Comparison of ENCODE assay signal across 18 mouse cellular contexts in the genomic region with DNA sequence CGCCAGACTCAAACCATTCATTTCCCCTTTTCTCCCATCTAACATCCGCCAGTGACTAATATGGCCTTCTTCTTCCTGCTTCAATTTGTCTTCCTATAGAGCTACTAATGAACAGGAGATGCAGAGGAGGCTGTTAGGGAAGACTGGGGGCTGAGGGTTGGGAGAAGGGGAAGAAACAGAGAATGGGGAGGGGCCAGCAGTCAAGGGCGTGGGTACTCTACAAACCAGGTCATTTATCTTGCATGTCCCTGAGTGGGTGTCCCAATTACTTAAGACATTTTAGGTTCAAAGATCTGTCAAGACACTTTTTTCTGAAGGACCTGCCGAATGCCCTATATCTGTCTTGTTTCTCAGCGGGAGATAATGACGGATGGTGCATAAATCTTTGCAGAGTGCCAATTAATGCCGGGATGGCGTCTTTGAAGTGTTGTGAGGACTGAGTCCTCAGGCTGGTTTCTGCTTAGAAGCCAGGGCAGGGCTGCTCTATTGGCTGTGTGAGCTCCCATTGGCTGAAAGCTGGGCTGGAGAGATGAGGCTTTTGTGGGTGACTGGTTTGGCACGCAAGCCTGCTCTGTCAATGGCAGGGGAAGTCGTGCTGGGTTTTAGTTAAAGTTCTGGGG.
DNase-seq lines count a peak whose midpoint lies in the region; ATAC-seq lines count a peak whose summit lies in the region.
"Had no signal": no experiment of that assay in that cellular context is flagged by ENCODE, and none has a peak within 500 bp of the region (broad histone marks: within the 10 kb centered on the region; RNA-seq: fewer than 3 reads in every experiment).

No protein-coding gene starts in this region.

- ATAC-seq in neural tube, embryonic 15.5 days (ENCODE audit: low FRiP score): no peak
- ATAC-seq: CD4-positive, CD25-positive, alpha-beta regulatory T cell, adult 4 months had no signal

- H3K27ac ChIP-seq in neural tube, embryonic 15.5 days (replicated peaks): no peak overlapping the region
- H3K27ac ChIP-seq: embryonic facial prominence, embryonic 15.5 days; heart, embryonic 13.5 days; hindbrain, embryonic 12.5 days; liver, embryonic 13.5 days had no signal

- H3K27me3 ChIP-seq in neural tube, embryonic 15.5 days (replicated peaks): peaks cover 8% of the 10 kb centered on the region; the same call in 1 of the 2 replicates
- H3K27me3 ChIP-seq: embryonic facial prominence, embryonic 15.5 days; heart, embryonic 13.5 days; hindbrain, embryonic 12.5 days; liver, embryonic 13.5 days; megakaryocyte, embryonic 14.5 days had no signal

- 10% methylated on average over 10 of the region's 10 CpGs for WGBS in neural tube, embryonic 15.5 days

- no peak overlapping the region for H3K9ac ChIP-seq in neural tube, embryonic 15.5 days (replicated peaks)
- H3K9ac ChIP-seq: embryonic facial prominence, embryonic 15.5 days; heart, embryonic 13.5 days; hindbrain, embryonic 12.5 days; liver, embryonic 13.5 days had no signal

- H3K4me1 ChIP-seq in neural tube, embryonic 15.5 days: 0 out of 2 replicates have a peak, but pooled peaks cover 4% of the 10 kb centered on the region
- H3K4me1 ChIP-seq: embryonic facial prominence, embryonic 15.5 days; heart, embryonic 13.5 days; hindbrain, embryonic 12.5 days; liver, embryonic 13.5 days; megakaryocyte, embryonic 14.5 days had no signal

- no peak overlapping the region for H3K4me2 ChIP-seq in neural tube, embryonic 15.5 days
- H3K4me2 ChIP-seq: embryonic facial prominence, embryonic 15.5 days; heart, embryonic 13.5 days; hindbrain, embryonic 12.5 days; liver, embryonic 13.5 days had no signal

- H3K36me3 ChIP-seq in neural tube, embryonic 15.5 days: no peaks in the 10 kb centered on the region
- H3K36me3 ChIP-seq: embryonic facial prominence, embryonic 15.5 days; heart, embryonic 13.5 days; hindbrain, embryonic 12.5 days; liver, embryonic 13.5 days had no signal

- no peak overlapping the region for H3K4me3 ChIP-seq in neural tube, embryonic 15.5 days (replicated peaks)
- H3K4me3 ChIP-seq: embryonic facial prominence, embryonic 15.5 days; heart, embryonic 13.5 days; hindbrain, embryonic 12.5 days; liver, embryonic 13.5 days had no signal

- peak; percentile 46 for DNase-seq in neural tube, embryonic 10.5 days (ENCODE audit: extremely low spot score, low spot score)
- DNase-seq in embryo, embryonic 11.5 days (ENCODE audit: low read depth, low spot score): peak; percentile 31
- peak; percentile 77 for DNase-seq in mesoderm, embryonic 11.5 days (ENCODE audit: low read depth, low spot score)
- DNase-seq in retina, embryonic 14.5 days (ENCODE audit: low spot score): peak; percentile 74
- DNase-seq in lung, postnatal 25 days (ENCODE audit: low spot score): no peak
- DNase-seq in gastrocnemius, adult 8-10 months (ENCODE audit: low spot score in 2 of 2): no peak
- DNase-seq in frontal cortex, postnatal 14 days (ENCODE audit: low spot score in 2 of 2): no peak
- DNase-seq: adrenal gland, postnatal 25 days; cerebellum, postnatal 14 days; kidney, adult 18-20 months; kidney, postnatal 14 days; liver, embryonic 13.5 days had no signal

- no peaks in the 10 kb centered on the region for H3K9me3 ChIP-seq in neural tube, embryonic 15.5 days (replicated peaks)
- H3K9me3 ChIP-seq: embryonic facial prominence, embryonic 15.5 days; heart, embryonic 13.5 days; hindbrain, embryonic 12.5 days; liver, embryonic 13.5 days had no signal

Comparison
In these comparisons a context has a peak if more than half of its experiments do, and no peak if none do; other contexts are left out.
1. DNase-seq: peak in neural tube, embryonic 10.5 days (single experiment), embryo, embryonic 11.5 days (single experiment), mesoderm, embryonic 11.5 days (single experiment) and retina, embryonic 14.5 days (single experiment); none in lung, postnatal 25 days (single experiment), gastrocnemius, adult 8-10 months (0 of 2) and frontal cortex, postnatal 14 days (0 of 2).